Mouse (Mus musculus) embryonic stem cell, embryonic (primary cell): ENCODE data around the gene Gm17093.
"Not testable (repeated sequence)": the region's sequence is repeated elsewhere in the genome, so short reads cannot be mapped to it uniquely, and the experiment has no call there.

Experiments used
- CTCF ChIA-PET, 4 experiments: fragments of 300-600 bp in 2 of 4; fragments of 350-600 bp in 2 of 4; sonication (Branson Sonifier 250); formaldehyde crosslinking; loops; one replicate each; lab custom pipeline; 2022; ENCODE audit warnings: inconsistent platforms in 2 of 4; lab: Charles Lee
- POLR2A ChIA-PET, 4 experiments: fragments of 300-600 bp in 2 of 4; fragments of 350-600 bp in 2 of 4; sonication (Branson Sonifier 250); formaldehyde crosslinking; loops; one replicate each; lab custom pipeline; 2022; ENCODE audit warnings: antibody characterized with exemption in 4 of 4, inconsistent platforms in 1 of 4; lab: Charles Lee

Gm17093 gene

DNA sequence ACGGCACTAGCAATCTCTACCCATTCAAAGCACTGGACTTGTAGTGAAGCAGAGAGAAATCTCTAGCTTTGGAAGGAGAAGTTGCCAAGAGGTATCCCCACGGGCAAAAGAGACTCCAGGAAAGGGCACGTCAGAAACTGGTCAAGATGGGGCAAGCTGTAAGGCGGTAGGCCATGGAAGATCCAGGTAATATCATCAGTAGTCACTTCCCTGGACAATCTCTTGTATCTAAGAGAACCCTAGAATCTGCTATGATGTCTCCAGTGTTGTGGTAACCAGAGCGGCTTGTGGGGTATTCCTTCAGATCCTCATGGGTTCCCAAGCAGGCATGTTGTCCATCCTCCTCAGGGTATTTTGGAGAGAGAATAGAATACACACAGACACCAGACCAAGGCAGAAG is at the start of gene Gm17093:
Gene Gm17093 (plus strand): TSS at position 301 of the 400 bp plus-strand sequence.
- CTCF ChIA-PET, POLR2A ChIA-PET: not testable (repeated sequence)

DNA sequence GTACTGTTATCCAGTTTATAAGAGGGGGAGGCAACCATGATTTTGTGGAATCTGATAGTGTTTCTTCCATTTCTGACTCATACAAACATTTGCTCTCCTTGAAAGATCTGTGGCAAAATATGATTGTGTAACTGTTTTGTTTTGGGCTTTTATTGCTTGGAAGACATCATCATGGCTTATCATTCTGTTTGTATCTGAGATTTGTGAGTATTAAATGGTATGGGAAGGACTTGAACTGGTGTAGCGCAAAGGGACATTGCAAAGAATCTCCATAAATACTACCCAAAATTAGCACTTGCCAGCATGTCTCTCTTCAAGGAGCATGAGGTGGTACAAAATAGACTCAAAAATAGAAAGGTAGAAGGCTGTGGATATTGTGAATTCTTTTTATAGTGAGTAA is 25.9 kb upstream of the Gm17093 start, which contains the start of gene BC061237:
Gene BC061237 (plus strand): TSS at position 301 of the 400 bp plus-strand sequence.
- CTCF ChIA-PET, POLR2A ChIA-PET: not testable (repeated sequence)

DNA sequence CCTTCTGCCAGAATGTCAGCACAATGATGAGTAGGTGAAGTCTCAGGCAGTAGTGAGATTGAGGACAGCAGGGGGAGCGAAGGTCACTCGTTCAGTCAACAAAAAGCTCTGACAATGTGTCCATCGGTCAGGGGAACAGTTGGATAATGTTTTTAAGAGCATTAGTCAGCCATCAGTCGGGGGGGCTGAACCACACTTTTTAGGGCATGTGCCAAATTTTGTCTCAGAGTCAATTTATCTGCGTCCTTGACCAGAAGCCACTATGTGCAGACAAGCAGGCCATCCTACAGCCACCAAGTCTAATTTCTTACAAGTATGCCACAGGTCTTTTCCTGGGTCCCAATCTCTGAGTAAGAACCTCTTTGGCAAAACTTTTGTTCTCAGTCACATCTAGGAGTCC is 29.9 kb downstream of the Gm17093 start:
- CTCF ChIA-PET: not testable (repeated sequence)

More for the DNA sequence above, 29.9 kb downstream of the Gm17093 start:
- POLR2A ChIA-PET: not testable (repeated sequence)
